Mouse (Mus musculus) liver, embryonic 14.5 days (tissue): ENCODE results near the gene Sec14l1. TPM values are rescaled to one million over a fixed set of nuclear protein-coding genes. Genes with fewer than 3 reads are reported as not detected.

ENCODE experiments used
- ATAC-seq: fragments of 200-750 bp; cut with Nextera tagmentation; 2 replicates; pipeline ENCODE4 v1.8.0; 2017; ENCODE audit warnings: moderate number of reproducible peaks, mild to moderate bottlenecking, moderate library complexity; ENCODE audit not compliant: insufficient read depth
- DNase-seq, 3 experiments: peaks; one replicate each; pipeline ENCODE4 v3.0.0-alpha.2; 2012 to 2013; ENCODE audit warnings: low read depth in 3 of 3, low spot score in 3 of 3
- H3K27ac ChIP-seq: fragments of 300-500 bp; sonication (generic); 2 replicates; pipeline ENCODE4 v1.5.1; 2014; ENCODE audit warnings: moderate library complexity, mild to moderate bottlenecking, control low read depth, inconsistent platforms
- H3K27me3 ChIP-seq: fragments of 300-500 bp; sonication (generic); 2 replicates; pipeline ENCODE4 v1.6.1; 2014; ENCODE audit warnings: mild to moderate bottlenecking, low read length, moderate library complexity; ENCODE audit not compliant: control insufficient read depth, insufficient read depth
- H3K36me3 ChIP-seq: fragments of 300-500 bp; sonication (generic); replicated peaks from 2 replicates; pipeline ENCODE4 v1.6.1; 2014; ENCODE audit warnings: low read depth; ENCODE audit not compliant: control insufficient read depth, insufficient read depth
- H3K4me1 ChIP-seq, 2 experiments: fragments of 200-500 bp in 1 of 2; fragments of 300-500 bp in 1 of 2; sonication (generic) in 1 of 2; replicated peaks; 2 replicates each; pipeline ENCODE4 v1.6.1; 2012 to 2014; ENCODE audit warnings: antibody characterized with exemption in 1 of 2, inconsistent platforms in 1 of 2, low read length in 1 of 2; ENCODE audit not compliant: control insufficient read depth in 2 of 2, insufficient read depth in 2 of 2
- H3K4me2 ChIP-seq: fragments of 300-500 bp; sonication (generic); 2 replicates; pipeline ENCODE4 v1.6.1; 2014; ENCODE audit warnings: low read depth, mild to moderate bottlenecking, control low read depth, moderate library complexity
- H3K4me3 ChIP-seq, 2 experiments: fragments of 200-500 bp in 1 of 2; fragments of 300-500 bp in 1 of 2; sonication (generic) in 1 of 2; 2 replicates each; pipeline ENCODE4 v1.5.1; 2012 to 2014; ENCODE audit warnings: low read depth in 2 of 2, low read length in 2 of 2, mild to moderate bottlenecking in 2 of 2, control low read depth in 1 of 2, inconsistent platforms in 1 of 2, moderate library complexity in 1 of 2; ENCODE audit not compliant: insufficient read depth in 1 of 2
- H3K9ac ChIP-seq: fragments of 300-500 bp; sonication (generic); replicated peaks from 2 replicates; pipeline ENCODE4 v1.6.1; 2014; ENCODE audit warnings: mild to moderate bottlenecking, control low read depth, moderate library complexity
- H3K9me3 ChIP-seq: fragments of 300-500 bp; sonication (generic); 2 replicates; pipeline ENCODE4 v1.6.1; 2016; ENCODE audit warnings: low read length, mixed read lengths; ENCODE audit not compliant: control insufficient read depth
- CTCF ChIP-seq: IDR thresholded peaks from 2 replicates; pipeline ENCODE4 v1.5.1; 2016; ENCODE audit warnings: antibody characterized with exemption, low read depth, control low read depth
- EP300 ChIP-seq: IDR thresholded peaks from 2 replicates; pipeline ENCODE4 v1.6.1; 2016; ENCODE audit warnings: antibody characterized with exemption, low read depth
- WGBS: fragments of 180-500 bp; shearing (Covaris S2); extraction: QIAGEN DNeasy Blood & Tissue Kit; methylation state at CpG from one replicate; pipeline ENCODE4 v1.1.7; 2014; ENCODE audit not compliant: insufficient replicate concordance; 5-methylcytosine and 5-hydroxymethylcytosine counted together
- polyA plus RNA-seq, 2 experiments: library from polyadenylated mRNA; depleted of rRNA in 1 of 2; stranded (reverse) in 1 of 2; unstranded in 1 of 2; fragments of >200 nt; fragmentation: Nextera tagmentation in 1 of 2; extraction: Ambion mirVana in 1 of 2; gene quantifications; 2 replicates each; pipeline versions ENCODE4 v1.2.1 to v1.2.3; 2012 to 2014

The Sec14l1 gene
- polyA plus RNA-seq, 2 experiments = 10.5 to 13.0 TPM

GRCm38 (mm10) chr11:117176900-117177299 is 61.9 kb downstream of the Sec14l1 start:
- 52% methylated on average over 5 of the region's 5 CpGs for WGBS
- H3K4me1 ChIP-seq = no peaks in the 10 kb centered on the region
- H3K4me3 ChIP-seq = no peak overlapping the region
- ATAC-seq (0 out of 2 replicates have a peak, but pooled peaks have one; percentile 11), DNase-seq (no peak)
- H3K4me2 ChIP-seq = no peak overlapping the region
- no peak for TF ChIP-seq EP300
- no peak overlapping the region for H3K27ac ChIP-seq
- no peak overlapping the region for H3K9ac ChIP-seq
- no peaks in the 10 kb centered on the region for H3K36me3 ChIP-seq
- no peaks in the 10 kb centered on the region for H3K27me3 ChIP-seq
- H3K9me3 ChIP-seq = no peaks in the 10 kb centered on the region

- no peak overlapping the region for H3K4me2 ChIP-seq
- TF ChIP-seq EP300 (no peak), CTCF (peak; percentile 84)
- ATAC-seq (peak; percentile 63; the same call in 1 of the 2 replicates), DNase-seq (peak; percentile 46 to 58 (median 55))
- H3K9ac ChIP-seq = no peak overlapping the region
- H3K27ac ChIP-seq = no peak overlapping the region
- no peak overlapping the region for H3K4me3 ChIP-seq
- WGBS = 51% methylated on average over 8 of the region's 11 CpGs
- no peaks in the 10 kb centered on the region for H3K36me3 ChIP-seq
- no peaks in the 10 kb centered on the region for H3K4me1 ChIP-seq
- no peaks in the 10 kb centered on the region for H3K9me3 ChIP-seq
- H3K27me3 ChIP-seq = no peaks in the 10 kb centered on the region
Observed at GRCm38 (mm10) chr11:117177303-117177979, 62.5 kb downstream of the Sec14l1 start.

- Histone ChIP-seq H3K27ac (no peak overlapping the region), H3K36me3 (no peaks in the 10 kb centered on the region), H3K9ac (no peak overlapping the region), H3K4me1 (no peaks in the 10 kb centered on the region), H3K4me3 (no peak overlapping the region), H3K9me3 (no peaks in the 10 kb centered on the region), H3K27me3 (no peaks in the 10 kb centered on the region), H3K4me2 (no peak overlapping the region)
- DNase-seq (no peak), ATAC-seq (no peak)
- 67% methylated on average over 5 of the region's 5 CpGs for WGBS
- TF ChIP-seq CTCF (peak; percentile 80), EP300 (no peak)
Observed at GRCm38 (mm10) chr11:117179902-117180301, 64.9 kb downstream of the Sec14l1 start.

- Histone ChIP-seq H3K4me1 (no peaks in the 10 kb centered on the region), H3K27me3 (no peaks in the 10 kb centered on the region), H3K4me3 (no peak overlapping the region), H3K36me3 (no peaks in the 10 kb centered on the region), H3K4me2 (no peak overlapping the region), H3K9me3 (no peaks in the 10 kb centered on the region), H3K9ac (no peak overlapping the region), H3K27ac (no peak overlapping the region)
- 65% methylated on average over 3 of the region's 3 CpGs for WGBS
- TF ChIP-seq CTCF (no peak), EP300 (no peak)
- DNase-seq (no peak), ATAC-seq (no peak)
Observed at GRCm38 (mm10) chr11:117182808-117183207, 67.8 kb downstream of the Sec14l1 start.

- no peak overlapping the region for H3K27ac ChIP-seq
- ATAC-seq (no peak), DNase-seq (no peak)
- H3K9me3 ChIP-seq = no peaks in the 10 kb centered on the region
- H3K27me3 ChIP-seq = no peaks in the 10 kb centered on the region
- no peak overlapping the region for H3K9ac ChIP-seq
- no peaks in the 10 kb centered on the region for H3K4me1 ChIP-seq
- H3K4me3 ChIP-seq = no peak overlapping the region
- no peaks in the 10 kb centered on the region for H3K36me3 ChIP-seq
- TF ChIP-seq EP300 (no peak), CTCF (no peak)
- WGBS = 65% methylated on average over 3 of the region's 3 CpGs
- H3K4me2 ChIP-seq = no peak overlapping the region
Observed at GRCm38 (mm10) chr11:117183299-117183698, 68.3 kb downstream of the Sec14l1 start.
